Mouse (Mus musculus): ENCODE results near the gene Trank1. TPM values are rescaled to one million over a fixed set of nuclear protein-coding genes. Genes with fewer than 3 reads are reported as not detected.
A peak's percentile ranks its signal among the peaks of the same experiment; 100 is the strongest.

Trank1 gene
- total and polyA plus RNA-seq, 2 experiments from 2014 or later = 12.6 to 49.0 TPM

DNA sequence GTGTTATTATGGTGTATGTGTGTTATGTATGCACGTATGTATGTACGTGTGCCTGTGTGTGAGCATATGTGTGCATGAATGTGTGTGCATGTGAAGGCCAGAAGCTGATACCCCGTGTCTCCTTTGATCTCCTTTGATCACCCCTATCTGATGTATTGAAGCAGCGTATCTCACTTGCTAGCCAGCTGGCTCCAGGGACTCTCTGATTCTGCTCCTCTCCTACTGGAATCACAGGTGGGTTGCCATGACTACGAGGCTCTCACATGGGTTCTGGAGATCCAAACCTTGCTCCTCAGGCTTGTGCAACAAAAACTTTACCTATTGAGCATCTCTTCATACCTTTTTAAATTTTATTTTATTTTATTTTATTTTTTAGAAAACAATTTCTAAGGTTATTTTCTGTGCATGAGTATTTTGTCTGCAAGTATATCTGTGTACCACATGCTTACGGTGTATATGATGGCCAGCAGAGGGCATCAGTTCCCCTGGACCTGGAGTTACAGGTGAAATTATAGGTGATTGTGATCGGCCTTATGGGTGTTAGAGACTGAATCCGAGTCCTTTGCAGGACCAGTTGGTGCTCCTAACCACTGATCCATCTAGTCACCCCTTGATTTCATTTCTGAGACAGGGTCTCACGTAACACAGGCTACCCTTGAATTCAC lies 116.5 kb downstream of the Trank1 start:
- Histone ChIP-seq H3K27me3 (ENCODE audit: insufficient read depth, low read length) (no peaks in the 10 kb centered on the region), H3K4me1 (ENCODE audit: insufficient read depth, low read length) (no peaks in the 10 kb centered on the region), H3K4me2 (ENCODE audit: low read depth, low read length) (no peak overlapping the region), H3K27ac (0 out of 2 replicates have a peak overlapping the region, but pooled peaks have one; percentile 20), H3K9ac (replicated peaks; ENCODE audit: low read length) (no peak overlapping the region), H3K36me3 (ENCODE audit: insufficient read depth, low read length) (no peaks in the 10 kb centered on the region), H3K4me3 (ENCODE audit: low read length) (no peak overlapping the region), H3K9me3 (ENCODE audit: low read length) (no peaks in the 10 kb centered on the region)
- ATAC-seq (no peak), DNase-seq (ENCODE audit: low spot score) (peak; percentile 42)
- TF ChIP-seq CTCF (IDR thresholded peaks at IDR 0.05; ENCODE audit: low read depth) = peak; percentile 55
- WGBS = 74% methylated on average over 9 of the region's 9 CpGs

DNA sequence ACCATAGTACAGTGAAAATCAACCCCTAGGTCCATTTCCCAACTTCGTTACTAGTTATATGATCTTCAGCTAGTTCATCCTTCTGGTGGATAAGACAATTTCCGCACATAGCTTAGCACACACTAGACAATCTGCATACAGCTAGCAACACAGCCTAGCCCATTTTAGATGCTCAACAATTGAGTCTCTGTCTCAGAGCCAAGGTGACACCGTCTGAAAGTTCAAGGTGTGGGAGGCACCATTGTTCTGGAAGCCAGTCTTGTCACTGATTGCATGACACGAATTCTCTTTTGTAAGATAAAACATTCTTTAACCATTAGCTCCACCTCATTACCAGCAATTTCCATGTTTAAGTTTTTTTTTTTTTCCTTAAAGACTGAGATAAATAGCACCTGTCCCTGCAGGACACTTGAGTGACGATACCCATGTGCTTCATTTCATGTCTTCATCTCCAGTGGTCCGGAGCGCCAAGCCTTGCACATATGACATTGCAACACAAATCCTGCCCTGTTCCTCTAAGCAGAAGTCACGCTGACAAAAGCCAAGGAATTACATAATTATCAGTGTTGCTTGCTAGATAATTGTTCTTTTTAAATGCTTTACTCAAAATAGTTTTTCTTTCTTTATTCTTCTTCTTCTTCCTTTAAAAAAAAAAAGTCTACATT lies 117.3 kb downstream of the Trank1 start:
- Histone ChIP-seq H3K27ac (no peak overlapping the region), H3K4me3 (ENCODE audit: low read length) (no peak overlapping the region), H3K27me3 (ENCODE audit: insufficient read depth, low read length) (no peaks in the 10 kb centered on the region), H3K36me3 (ENCODE audit: insufficient read depth, low read length) (no peaks in the 10 kb centered on the region), H3K9me3 (ENCODE audit: low read length) (no peaks in the 10 kb centered on the region), H3K4me2 (ENCODE audit: low read depth, low read length) (no peak overlapping the region), H3K9ac (replicated peaks; ENCODE audit: low read length) (no peak overlapping the region), H3K4me1 (ENCODE audit: insufficient read depth, low read length) (no peaks in the 10 kb centered on the region)
- DNase-seq (ENCODE audit: low spot score) (no peak), ATAC-seq (no peak)
- WGBS = 73% methylated on average over 8 of the region's 8 CpGs
- no peak for TF ChIP-seq CTCF (IDR thresholded peaks at IDR 0.05; ENCODE audit: low read depth)

GRCm38 (mm10) chr9:111429363-111429750 lies 117.8 kb downstream of the Trank1 start:
- ATAC-seq = no peak
- H3K4me3 ChIP-seq (ENCODE audit: low read length) = no peak overlapping the region
- no peaks in the 10 kb centered on the region for H3K27me3 ChIP-seq (ENCODE audit: insufficient read depth, low read length)
- H3K27ac ChIP-seq = no peak overlapping the region
- TF ChIP-seq CTCF (IDR thresholded peaks at IDR 0.05; ENCODE audit: low read depth) = no peak
- no peak overlapping the region for H3K9ac ChIP-seq (replicated peaks; ENCODE audit: low read length)
- H3K4me1 ChIP-seq (ENCODE audit: insufficient read depth, low read length) = no peaks in the 10 kb centered on the region
- WGBS = 31% methylated on average over 2 of the region's 2 CpGs
- H3K4me2 ChIP-seq (ENCODE audit: low read depth, low read length) = no peak overlapping the region
- no peaks in the 10 kb centered on the region for H3K9me3 ChIP-seq (ENCODE audit: low read length)
- no peaks in the 10 kb centered on the region for H3K36me3 ChIP-seq (ENCODE audit: insufficient read depth, low read length)
- DNase-seq (ENCODE audit: low spot score) = no peak

GRCm38 (mm10) chr9:111435429-111435828 lies 123.9 kb downstream of the Trank1 start:
- H3K4me1 ChIP-seq (ENCODE audit: insufficient read depth, low read length) = no peaks in the 10 kb centered on the region; the same call in 1 of the 2 replicates
- DNase-seq (ENCODE audit: low spot score) = no peak
- no peak overlapping the region for H3K4me3 ChIP-seq (ENCODE audit: low read length)
- no peaks in the 10 kb centered on the region for H3K9me3 ChIP-seq (ENCODE audit: low read length)
- no peak overlapping the region for H3K9ac ChIP-seq (replicated peaks; ENCODE audit: low read length)
- no peak overlapping the region for H3K4me2 ChIP-seq (ENCODE audit: low read depth, low read length)
- ATAC-seq = no peak
- H3K36me3 ChIP-seq (ENCODE audit: insufficient read depth, low read length) = no peaks in the 10 kb centered on the region
- no peaks in the 10 kb centered on the region for H3K27me3 ChIP-seq (ENCODE audit: insufficient read depth, low read length)
- no peak overlapping the region for H3K27ac ChIP-seq
- WGBS = 89% methylated on average over 2 of the region's 2 CpGs
- TF ChIP-seq CTCF (IDR thresholded peaks at IDR 0.05; ENCODE audit: low read depth) = no peak

DNA sequence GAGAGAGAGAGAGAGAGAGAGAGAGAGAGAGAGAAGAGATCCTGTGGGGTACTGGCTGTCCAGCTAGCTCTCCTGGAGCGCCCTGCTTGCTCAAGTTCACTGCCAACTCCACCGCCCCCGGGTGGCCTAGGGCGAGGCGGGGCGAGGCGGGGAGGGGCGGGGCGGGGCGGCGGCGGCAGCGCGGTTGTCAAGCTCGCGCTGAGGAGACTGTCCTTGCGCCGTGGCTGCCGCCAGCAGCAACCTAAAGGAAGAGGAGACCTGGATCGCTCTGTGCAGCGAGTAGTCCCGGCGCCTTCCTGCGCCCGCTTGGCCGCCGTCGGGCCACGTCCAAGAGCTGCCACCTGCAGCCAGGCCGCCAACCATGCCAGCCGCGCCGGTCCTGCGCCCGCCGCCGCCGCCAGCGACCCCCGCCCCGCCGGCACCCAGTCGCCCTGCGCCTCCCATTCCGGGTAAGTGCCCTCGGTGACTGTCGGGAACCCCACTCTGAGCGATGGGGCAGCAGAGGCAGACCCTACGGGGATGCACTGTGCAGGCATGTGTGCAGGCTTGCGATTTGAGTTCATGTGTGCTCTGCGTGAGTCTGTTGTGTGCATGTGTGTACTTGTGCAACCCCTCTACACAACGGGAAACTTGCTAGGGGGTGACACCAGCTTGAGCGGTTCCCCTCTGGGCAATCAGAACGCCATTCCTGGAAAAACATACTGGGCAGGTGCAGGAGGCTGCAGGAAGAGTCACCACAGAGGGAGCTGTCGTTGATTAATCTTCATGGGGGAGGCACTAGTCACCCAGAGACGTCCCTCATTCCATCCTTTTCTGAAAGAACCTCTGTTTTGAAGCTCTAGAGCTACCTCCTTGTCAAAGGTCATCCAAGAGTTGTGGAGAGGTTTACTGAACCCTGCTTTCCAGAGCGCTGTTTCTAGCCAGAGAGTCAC lies 127.6 kb downstream of the Trank1 start, which contains the start of gene Dclk3:
TSS of gene Dclk3 (plus strand) at position 178 of the 932 bp plus-strand sequence.
- Histone ChIP-seq H3K4me3 (ENCODE audit: low read length) (peak within 1 kb of the TSS; percentile 43), H3K4me2 (ENCODE audit: low read depth, low read length) (peak within 1 kb of the TSS; percentile 54), H3K9me3 (ENCODE audit: low read length) (no peaks in the 10 kb centered on the region), H3K9ac (replicated peaks; ENCODE audit: low read length) (peak within 1 kb of the TSS; percentile 49), H3K4me1 (ENCODE audit: insufficient read depth, low read length) (peaks cover 2% of the 10 kb centered on the region; the same call in 1 of the 2 replicates), H3K27me3 (ENCODE audit: insufficient read depth, low read length) (no peaks in the 10 kb centered on the region), H3K36me3 (ENCODE audit: insufficient read depth, low read length) (no peaks in the 10 kb centered on the region), H3K27ac (peak within 1 kb of the TSS; percentile 46; the same call in 1 of the 2 replicates)
- peak; percentile 67 for ATAC-seq
- peak; percentile 42 for DNase-seq (ENCODE audit: low spot score)
- 3% methylated on average over 52 of the region's 57 CpGs for WGBS
- TF ChIP-seq CTCF (IDR thresholded peaks at IDR 0.05; ENCODE audit: low read depth) = peak; percentile 31

DNA sequence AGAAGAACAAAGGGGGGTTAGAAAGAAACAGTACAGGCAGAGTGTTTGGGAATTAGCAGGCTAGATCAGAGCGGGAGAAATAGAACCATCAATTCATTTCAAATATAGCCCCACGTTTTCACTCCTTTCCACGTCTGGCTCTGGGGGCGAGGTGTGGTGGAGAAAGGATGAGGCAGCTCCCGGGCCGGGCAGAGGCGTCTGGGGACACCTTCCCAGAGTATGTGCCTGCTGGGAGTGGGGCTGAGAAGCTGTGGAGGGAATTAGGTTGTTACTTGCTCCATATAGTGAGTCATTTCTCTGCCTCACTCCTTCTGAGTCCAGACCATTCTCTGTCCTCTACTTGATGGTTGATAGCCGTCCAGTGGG lies 128.3 kb downstream of the Trank1 start:
- ATAC-seq (no peak), DNase-seq (ENCODE audit: low spot score) (no peak)
- H3K4me3 ChIP-seq (ENCODE audit: low read length) = peak overlapping the region; percentile 43
- peaks cover 2% of the 10 kb centered on the region; the same call in 1 of the 2 replicates for H3K4me1 ChIP-seq (ENCODE audit: insufficient read depth, low read length)
- H3K36me3 ChIP-seq (ENCODE audit: insufficient read depth, low read length) = no peaks in the 10 kb centered on the region
- no peaks in the 10 kb centered on the region for H3K27me3 ChIP-seq (ENCODE audit: insufficient read depth, low read length)
- H3K27ac ChIP-seq = peak overlapping the region; percentile 46; the same call in 1 of the 2 replicates
- no peak for TF ChIP-seq CTCF (IDR thresholded peaks at IDR 0.05; ENCODE audit: low read depth)
- peak overlapping the region; percentile 54 for H3K4me2 ChIP-seq (ENCODE audit: low read depth, low read length)
- no peaks in the 10 kb centered on the region for H3K9me3 ChIP-seq (ENCODE audit: low read length)
- WGBS = 56% methylated on average over 8 of the region's 8 CpGs
- peak overlapping the region; percentile 49 for H3K9ac ChIP-seq (replicated peaks; ENCODE audit: low read length)
